Mouse (Mus musculus) gastrocnemius, postnatal 10 days (tissue): ENCODE data around the gene Fam160b1. TPM values are rescaled to one million over a fixed set of nuclear protein-coding genes. Genes with fewer than 3 reads are reported as not detected.

Experiments used
- DNase-seq: peaks from one replicate; pipeline ENCODE4 v3.0.0; 2021; ENCODE audit warnings: mixed read lengths
- long read RNA-seq, 2 experiments: library from polyadenylated mRNA; stranded (forward); transcript quantifications; one replicate each; pipeline ENCODE4 v2.0.0; 2021
- total RNA-seq, 2 experiments: library from RNA; stranded (reverse); gene quantifications; 2 replicates each; pipeline ENCODE4 v1.2.3; 2021

Fam160b1 gene
- 10 to 100 TPM in 1 of 2 experiments, 1 to 10 TPM in 1; 9.6 to 12.8 TPM for total RNA-seq
- long read RNA-seq, experiment 1, full-length matches to known transcripts = 11 of 16 reads
- long read RNA-seq, experiment 1, partial matches to known transcripts = 1 of 16 reads
- long read RNA-seq, experiment 1, other reads (novel, unspliced or antisense) = 4 of 16 reads
- long read RNA-seq, experiment 2, full-length matches to known transcripts = 1 of 4 reads
- long read RNA-seq, experiment 2, partial matches to known transcripts = 2 of 4 reads
- long read RNA-seq, experiment 2, other reads (novel, unspliced or antisense) = 1 of 4 reads

GRCm38 (mm10) chr19:57360341-57361130, at the start of gene Fam160b1:
Gene Fam160b1 (plus strand): TSS chr19:57360680.
- peak; percentile 93 for DNase-seq

- DNase-seq = no peak
These were observed 47.3 kb upstream of the Fam160b1 start for GRCm38 (mm10) chr19:57313226-57313625.

- no peak for DNase-seq
These were observed 46.6 kb upstream of the Fam160b1 start for GRCm38 (mm10) chr19:57313891-57314345.

GRCm38 (mm10) chr19:57314346-57315012, 46.0 kb upstream of the Fam160b1 start, which contains the start of gene Ablim1:
Gene Ablim1 (minus strand): TSS chr19:57314919.
- peak; percentile 60 for DNase-seq

GRCm38 (mm10) chr19:57315013-57315565, 45.4 kb upstream of the Fam160b1 start:
- DNase-seq = no peak

GRCm38 (mm10) chr19:57316597-57316996, 43.9 kb upstream of the Fam160b1 start:
- no peak for DNase-seq

- no peak for DNase-seq
These were observed 39.7 kb upstream of the Fam160b1 start for GRCm38 (mm10) chr19:57320656-57321382.

GRCm38 (mm10) chr19:57321839-57322238, 38.6 kb upstream of the Fam160b1 start:
- DNase-seq = no peak

- no peak for DNase-seq
These were observed 38.0 kb upstream of the Fam160b1 start for GRCm38 (mm10) chr19:57322491-57322890.

GRCm38 (mm10) chr19:57323087-57323486, 37.4 kb upstream of the Fam160b1 start:
- DNase-seq = no peak

GRCm38 (mm10) chr19:57325748-57326300, 34.7 kb upstream of the Fam160b1 start:
- peak; percentile 78 for DNase-seq

- DNase-seq = no peak
These were observed 32.8 kb upstream of the Fam160b1 start for GRCm38 (mm10) chr19:57327679-57328078.

GRCm38 (mm10) chr19:57328269-57328668, 32.2 kb upstream of the Fam160b1 start:
- no peak for DNase-seq

GRCm38 (mm10) chr19:57328792-57329191, 31.7 kb upstream of the Fam160b1 start:
- DNase-seq = peak; percentile 44

- DNase-seq = no peak
These were observed 30.2 kb upstream of the Fam160b1 start for GRCm38 (mm10) chr19:57330309-57330708.

- no peak for DNase-seq
These were observed 29.2 kb upstream of the Fam160b1 start for GRCm38 (mm10) chr19:57331237-57331636.

- DNase-seq = no peak
These were observed 27.1 kb upstream of the Fam160b1 start for GRCm38 (mm10) chr19:57333356-57333755.

GRCm38 (mm10) chr19:57335135-57335534, 25.3 kb upstream of the Fam160b1 start:
- no peak for DNase-seq

- DNase-seq = no peak
These were observed 21.1 kb upstream of the Fam160b1 start for GRCm38 (mm10) chr19:57339281-57339864.

GRCm38 (mm10) chr19:57340900-57341742, 19.4 kb upstream of the Fam160b1 start:
- no peak for DNase-seq
